Mouse (Mus musculus) spleen, adult 18-20 months (tissue): ENCODE results near the gene Rnf213.

Experiments
- DNase-seq, 2 experiments: peaks; one replicate each; pipeline ENCODE4 v3.0.0; 2022; ENCODE audit warnings: mixed read lengths in 2 of 2

The Rnf213 gene

GRCm38 (mm10) chr11:119516677-119517361 is 123.9 kb downstream of the Rnf213 start:
- no peak for DNase-seq

DNA sequence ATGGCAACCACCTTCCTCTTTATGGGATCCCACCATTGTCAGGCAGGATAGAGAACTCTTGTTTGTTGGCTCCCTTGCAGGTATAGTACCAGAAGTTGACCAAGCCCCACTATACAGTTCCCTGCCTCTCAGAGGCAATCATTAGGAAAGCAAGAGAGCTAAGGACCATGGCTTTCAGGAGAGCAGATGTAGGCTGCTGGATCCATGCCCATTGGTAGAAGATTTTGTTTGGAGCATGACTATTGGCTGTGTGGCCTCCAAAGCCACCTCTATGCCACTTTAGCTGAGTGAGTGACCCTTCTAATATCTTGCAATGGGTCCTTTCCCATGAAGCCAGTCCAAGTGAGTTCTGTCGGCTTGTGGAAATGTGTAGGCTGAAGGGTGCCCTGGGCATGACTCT is 126.5 kb downstream of the Rnf213 start:
- no peak for DNase-seq

DNA sequence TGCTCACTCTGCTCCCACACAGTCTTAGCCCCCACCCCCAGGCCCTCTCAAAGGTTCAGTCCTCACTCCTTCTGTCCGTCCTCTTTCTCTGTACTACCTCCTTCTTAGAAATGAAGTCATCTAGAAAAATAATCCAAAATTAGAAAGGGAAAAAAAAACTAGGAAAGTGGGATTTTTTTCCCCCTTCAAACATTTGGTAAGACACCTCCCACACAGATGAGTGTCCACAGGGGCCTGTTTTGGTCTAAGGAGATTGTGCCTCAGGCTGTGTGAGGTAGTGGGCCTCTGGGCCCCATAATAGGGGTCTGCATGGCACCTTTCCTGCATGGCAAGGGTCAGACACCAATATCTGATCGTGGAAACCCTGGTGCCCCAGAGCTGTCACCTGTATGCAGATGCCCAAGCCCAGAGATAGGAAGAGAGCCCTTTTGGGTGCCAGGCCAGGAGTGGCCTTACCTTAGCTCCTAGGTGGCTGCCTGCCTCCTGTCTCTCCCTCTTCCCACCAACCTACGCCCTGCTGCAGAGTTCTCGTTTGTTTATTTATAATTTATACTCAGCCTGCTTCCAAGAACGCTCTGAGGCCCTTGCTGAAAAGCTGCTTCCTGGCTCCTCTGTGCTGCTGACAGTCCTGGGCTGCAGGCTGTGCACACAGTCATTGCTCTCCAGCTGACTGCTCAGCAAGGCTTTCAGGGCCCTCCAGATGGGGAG is 127.3 kb downstream of the Rnf213 start:
- DNase-seq: no peak

DNA sequence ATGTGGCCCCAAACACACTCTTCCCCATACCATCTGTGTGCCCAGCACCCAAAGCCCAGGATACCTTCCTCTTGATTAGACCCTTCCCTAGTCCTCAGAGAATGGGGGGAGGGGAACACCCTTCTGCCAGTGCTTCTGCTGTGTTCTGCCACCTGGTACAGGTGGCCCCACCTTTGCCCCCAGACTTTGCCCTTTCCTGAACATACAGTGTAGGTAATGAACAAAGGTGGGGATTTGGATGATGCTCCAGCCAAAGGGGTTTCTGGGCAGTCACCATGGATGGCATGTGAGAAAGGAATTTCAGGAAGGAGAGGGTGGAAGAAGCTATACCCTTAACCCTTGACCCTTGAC is 127.8 kb downstream of the Rnf213 start:
- DNase-seq: no peak

- no peak for DNase-seq
Measured at GRCm38 (mm10) chr11:119521920-119522710, 129.2 kb downstream of the Rnf213 start.

- DNase-seq: no peak
Measured at GRCm38 (mm10) chr11:119522779-119523178, 129.9 kb downstream of the Rnf213 start.

GRCm38 (mm10) chr11:119523392-119523791 is 130.5 kb downstream of the Rnf213 start:
- DNase-seq: no peak

DNA sequence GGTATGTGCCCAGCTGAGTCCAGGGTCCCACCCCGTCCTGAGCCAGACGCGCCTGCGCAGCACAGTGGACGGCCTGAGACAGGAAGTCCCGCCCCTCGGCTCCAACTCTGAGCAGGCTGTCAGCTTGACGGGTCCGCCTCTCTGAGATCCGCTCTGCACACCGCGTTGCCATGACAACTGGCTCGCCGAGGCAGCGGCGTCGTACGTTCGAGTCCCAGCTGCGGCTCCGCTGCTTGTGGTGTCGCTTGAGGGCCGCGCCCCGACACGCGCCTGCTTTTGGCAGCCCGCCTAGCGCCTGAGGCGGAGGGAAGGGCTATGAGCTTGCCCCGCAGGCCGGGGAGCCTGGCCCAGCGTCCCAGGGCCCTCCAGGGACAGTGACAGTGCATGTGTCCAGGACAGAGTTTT is 131.6 kb downstream of the Rnf213 start:
- peak; percentile 76 to 77 for DNase-seq

DNA sequence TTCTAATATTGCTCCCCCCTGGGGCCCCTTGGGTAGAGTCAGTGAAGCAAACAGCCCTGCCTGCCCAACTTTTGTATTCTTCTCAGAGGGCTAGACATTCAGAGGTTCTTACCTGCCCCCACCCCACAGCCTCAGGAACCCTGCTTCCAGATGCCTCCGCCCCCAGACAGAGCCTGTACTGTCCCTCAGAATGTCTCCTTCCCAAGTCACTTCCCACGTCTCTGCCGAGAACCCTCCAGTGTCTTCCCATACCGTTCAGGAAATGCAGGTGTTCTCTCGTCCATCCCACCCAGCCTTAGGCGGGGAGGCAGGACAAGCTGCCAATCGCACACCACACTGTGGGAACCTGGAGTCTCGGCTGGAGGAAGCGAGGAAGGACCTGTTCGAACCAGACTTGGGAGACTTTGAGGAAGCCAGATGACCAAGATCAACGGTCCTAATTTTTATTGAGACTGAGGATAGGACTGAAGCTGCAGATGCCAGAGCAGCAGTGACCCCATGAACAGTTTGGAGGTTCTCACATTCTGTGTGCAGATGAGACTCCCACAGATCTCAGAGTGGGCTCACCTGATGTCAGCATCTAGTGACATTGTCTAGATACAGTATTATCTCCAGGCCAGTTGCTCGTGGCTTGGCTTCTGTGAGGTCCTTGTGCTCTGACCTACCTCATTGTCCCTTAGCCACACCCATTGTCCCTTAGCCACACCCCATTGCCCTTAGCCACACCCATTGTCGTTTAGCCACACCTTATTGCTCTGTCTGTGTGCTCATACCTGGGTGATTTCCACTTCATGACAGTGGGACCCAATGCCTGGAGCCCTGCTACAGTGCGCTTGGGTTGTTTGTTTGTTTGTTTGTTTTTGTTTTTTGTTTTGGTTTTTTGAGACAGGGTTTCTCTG is 133.4 kb downstream of the Rnf213 start:
- no peak for DNase-seq

- DNase-seq: no peak
Measured at GRCm38 (mm10) chr11:119528930-119529329, 136.0 kb downstream of the Rnf213 start.

DNA sequence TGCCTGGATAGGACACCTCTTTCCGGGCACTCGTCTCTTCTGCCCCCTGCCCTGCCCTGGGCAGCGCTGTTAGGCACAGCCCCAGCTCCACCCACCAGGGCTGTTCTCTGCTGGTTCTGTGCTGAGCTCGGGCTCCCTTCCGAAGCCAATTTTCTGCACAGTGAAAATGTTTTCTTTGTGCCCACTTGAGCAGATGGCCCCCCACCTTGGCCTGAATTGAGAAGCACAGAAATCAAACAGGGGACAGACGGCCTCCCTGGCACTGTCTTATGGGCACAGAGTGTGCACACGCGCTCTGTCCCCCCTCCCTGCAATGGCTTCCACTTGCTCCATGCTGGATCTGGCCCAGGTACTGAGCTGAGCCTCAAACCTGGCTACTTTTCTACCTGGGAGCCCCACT is 139.6 kb downstream of the Rnf213 start:
- DNase-seq: no peak

DNA sequence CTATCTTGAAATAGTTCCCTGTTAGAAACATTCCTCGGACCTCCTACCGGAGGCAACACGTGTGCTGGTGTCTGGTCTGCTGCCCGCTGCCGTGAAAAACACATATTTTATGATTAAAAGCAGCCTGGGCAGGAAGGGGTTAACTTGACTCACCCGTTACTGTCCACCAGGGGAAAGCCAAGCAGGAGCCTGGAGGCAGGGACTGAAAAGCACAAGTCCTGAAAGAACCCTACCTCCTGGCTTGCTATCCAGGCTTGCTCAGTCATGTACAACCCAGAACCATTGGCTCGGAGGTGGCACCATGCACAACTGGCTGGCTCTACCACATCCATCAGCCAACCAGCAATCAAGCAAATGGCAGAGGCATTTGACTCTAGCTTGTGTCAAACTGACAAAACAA is 140.8 kb downstream of the Rnf213 start:
- DNase-seq: no peak
